9 mouse cellular contexts compared by ENCODE assay signal in the genomic region with DNA sequence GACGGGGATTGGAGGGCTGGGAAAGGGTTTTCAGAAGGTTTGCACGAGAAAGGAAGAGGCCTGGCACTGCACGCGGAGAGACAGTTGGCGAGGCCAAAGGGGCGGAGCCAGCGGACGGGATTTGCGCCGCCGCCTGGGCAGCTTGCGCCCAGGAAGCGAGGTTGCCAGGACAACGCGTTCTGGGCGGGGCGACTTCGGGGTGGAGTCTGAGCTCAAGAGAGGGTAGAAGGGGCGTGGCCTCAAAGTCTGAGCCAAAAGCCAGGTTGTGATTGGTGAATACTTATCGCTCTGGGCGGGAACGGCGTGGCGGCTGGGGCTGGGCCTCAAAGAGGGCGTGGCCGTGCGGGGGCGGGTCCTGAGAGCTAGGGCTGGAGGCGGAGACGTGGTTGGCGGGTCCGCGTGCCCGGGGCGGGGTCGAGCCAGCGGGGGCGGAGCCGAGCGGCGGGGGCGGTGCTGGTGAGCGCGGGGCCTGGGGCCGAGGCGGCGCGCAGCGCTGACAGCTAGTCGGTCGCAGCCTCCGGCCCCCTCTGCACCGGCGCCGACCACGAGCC. TPM values are rescaled to one million over a fixed set of nuclear protein-coding genes. Genes with fewer than 3 reads are reported as not detected.
A peak's percentile ranks its signal among the peaks of the same experiment; 100 is the strongest.
DNase-seq lines count a peak whose midpoint lies in the region; ATAC-seq lines count a peak whose summit lies in the region.
"Had no signal": no experiment of that assay in that cellular context is flagged by ENCODE, and none has a peak within 500 bp of the region (broad histone marks: within the 10 kb centered on the region; RNA-seq: fewer than 3 reads in every experiment).

A gene (plus strand): TSS at position 487 of the 551 bp plus-strand sequence.

- intact Hi-C loops in heart, postnatal 14 days (cut with DNase I): loop anchor here (1.0 kb wide), 1 partner anchor 159 kb away; no protein-coding TSS in a partner anchor

- H3K27ac ChIP-seq in forebrain, embryonic 15.5 days (replicated peaks): peak within 1 kb of the TSS; percentile 79
- H3K27ac ChIP-seq in liver, embryonic 16.5 days (ENCODE audit: low read length): peak within 1 kb of the TSS; percentile 37; the same call in 1 of the 2 replicates
- peak within 1 kb of the TSS; percentile 73 for H3K27ac ChIP-seq in neural tube, embryonic 13.5 days (replicated peaks)
- H3K27ac ChIP-seq: macrophage had no signal

- peak; percentile 99 for DNase-seq in ES-CJ7 (ENCODE audit: low read depth, low spot score)
- peak; percentile 98 to 99 for DNase-seq in cerebellum, adult 18-20 months
- peak; percentile 99 to 100 for DNase-seq in heart, postnatal 14 days
- peak; percentile 96 for DNase-seq in large intestine, adult 2 months (ENCODE audit: low read depth, low spot score)
- DNase-seq in telencephalon, adult 2 months (ENCODE audit: low read depth, low spot score): peak; percentile 99

- peaks cover 20% of the 10 kb centered on the region for H3K4me1 ChIP-seq in forebrain, embryonic 15.5 days
- H3K4me1 ChIP-seq in liver, embryonic 16.5 days (ENCODE audit: control insufficient read depth, low read depth, low read length): peaks cover 13% of the 10 kb centered on the region
- H3K4me1 ChIP-seq in neural tube, embryonic 13.5 days (replicated peaks): peaks cover 27% of the 10 kb centered on the region

- H3K4me3 ChIP-seq in forebrain, embryonic 15.5 days: peak within 1 kb of the TSS; percentile 51
- H3K4me3 ChIP-seq in liver, embryonic 16.5 days (ENCODE audit: low read depth, low read length): peak within 1 kb of the TSS; percentile 56
- peak within 1 kb of the TSS; percentile 66 for H3K4me3 ChIP-seq in neural tube, embryonic 13.5 days

- H3K27me3 ChIP-seq in forebrain, embryonic 15.5 days: no peaks in the 10 kb centered on the region
- peaks cover 46% of the 10 kb centered on the region for H3K27me3 ChIP-seq in liver, embryonic 16.5 days (ENCODE audit: control insufficient read depth, insufficient read depth, low read depth, low read length)
- peaks cover 23% of the 10 kb centered on the region for H3K27me3 ChIP-seq in neural tube, embryonic 13.5 days

- peak; percentile 91 for ATAC-seq in forebrain, embryonic 15.5 days (replicated peaks)
- peak; percentile 87 for ATAC-seq in liver, embryonic 16.5 days (ENCODE audit: low read depth)
- peak; percentile 91 for ATAC-seq in neural tube, embryonic 13.5 days (ENCODE audit: low read depth)

- peak within 1 kb of the TSS; percentile 92 for H3K4me2 ChIP-seq in forebrain, embryonic 15.5 days (replicated peaks)
- peak within 1 kb of the TSS; percentile 78 for H3K4me2 ChIP-seq in liver, embryonic 16.5 days (ENCODE audit: low read depth, low read length)
- peak within 1 kb of the TSS; percentile 96 for H3K4me2 ChIP-seq in neural tube, embryonic 13.5 days

- H3K9ac ChIP-seq in forebrain, embryonic 15.5 days (replicated peaks): peak within 1 kb of the TSS; percentile 48
- peak within 1 kb of the TSS; percentile 12; the same call in 1 of the 2 replicates for H3K9ac ChIP-seq in liver, embryonic 16.5 days (ENCODE audit: low read depth, low read length)
- peak within 1 kb of the TSS; percentile 83 for H3K9ac ChIP-seq in neural tube, embryonic 13.5 days

- no peaks in the 10 kb centered on the region for H3K9me3 ChIP-seq in forebrain, embryonic 15.5 days
- no peaks in the 10 kb centered on the region for H3K9me3 ChIP-seq in liver, embryonic 16.5 days (replicated peaks; ENCODE audit: control insufficient read depth, low read length)
- no peaks in the 10 kb centered on the region for H3K9me3 ChIP-seq in neural tube, embryonic 13.5 days

- no peaks in the 10 kb centered on the region for H3K36me3 ChIP-seq in forebrain, embryonic 15.5 days
- no peaks in the 10 kb centered on the region for H3K36me3 ChIP-seq in liver, embryonic 16.5 days (ENCODE audit: control insufficient read depth, insufficient read depth)
- no peaks in the 10 kb centered on the region for H3K36me3 ChIP-seq in neural tube, embryonic 13.5 days

- WGBS in forebrain, embryonic 15.5 days: under 1% methylated on average over 44 of the region's 56 CpGs
- WGBS in large intestine, adult 2 months: 1% methylated on average over 49 of the region's 56 CpGs
- 0% methylated on average over 43 of the region's 56 CpGs for WGBS in liver, embryonic 16.5 days (ENCODE audit: insufficient replicate concordance)
- 1% methylated on average over 43 of the region's 56 CpGs for WGBS in neural tube, embryonic 13.5 days

RNA-seq across cellular contexts. Expression of the gene that starts here (rescaled TPM):
- 19.8 and 22.6 TPM in 2 replicates for polyA plus RNA-seq in forebrain, embryonic 15.5 days (2015; fragmentation: Nextera tagmentation; extraction: Ambion mirVana)
- total RNA-seq in heart, postnatal 14 days (2021): 1 to 10 TPM in 1 of 2 experiments, under 1 TPM in 1; 0.54 to 1.7 TPM
- 0.51 and 0.53 TPM in 2 replicates for polyA plus RNA-seq in large intestine, adult 2 months (2012; rRNA removed)
- 0.25 TPM in 2 replicates for polyA plus RNA-seq in liver, embryonic 16.5 days (2015; fragmentation: Nextera tagmentation; extraction: Ambion mirVana)
- 14.9 and 15.8 TPM in 2 replicates for polyA plus RNA-seq in neural tube, embryonic 13.5 days (2015; fragmentation: Nextera tagmentation; extraction: Ambion mirVana)
- polyA plus RNA-seq: macrophage had no signal

Comparison
In these comparisons a context has a peak if more than half of its experiments do, and no peak if none do; other contexts are left out.
1. Peak in every context shown above with its lines: DNase-seq, ATAC-seq, H3K4me3 ChIP-seq and H3K27ac ChIP-seq.
2. RNA of the gene that starts here (polyA plus RNA-seq): 19.8 to 22.6 TPM in forebrain, embryonic 15.5 days and 14.9 to 15.8 TPM in neural tube, embryonic 13.5 days; 0.51 to 0.53 TPM in large intestine, adult 2 months and 0.25 TPM in liver, embryonic 16.5 days; every median in the first group is over 10 times any median in the second.
3. Peak in DNase-seq in large intestine, adult 2 months; RNA of the gene not detected or under 1 TPM.
4. Peak in ATAC-seq, H3K4me3 ChIP-seq, H3K27ac ChIP-seq, H3K9ac ChIP-seq and H3K4me2 ChIP-seq in liver, embryonic 16.5 days; RNA of the gene not detected or under 1 TPM.
5. H3K9ac ChIP-seq: peak in every context shown above with its lines; median percentile 83 in neural tube, embryonic 13.5 days; 48 in forebrain, embryonic 15.5 days; 12 in liver, embryonic 16.5 days.